Mouse (Mus musculus): ENCODE results near the gene Amz2.
"Not testable (repeated sequence)": the region's sequence is repeated elsewhere in the genome, so short reads cannot be mapped to it uniquely, and the experiment has no call there.

The Amz2 gene

GRCm38 (mm10) chr11:109472171-109472691, 46.5 kb downstream of the Amz2 start:
- DNase-seq: no peak

- peak; percentile 25 for DNase-seq
These were observed 47.0 kb downstream of the Amz2 start for GRCm38 (mm10) chr11:109472821-109473170.

- DNase-seq: peak; percentile 56
These were observed 47.7 kb downstream of the Amz2 start, which contains the start of the genes Arsg and Slc16a6 for GRCm38 (mm10) chr11:109473171-109474085. Gene Arsg, plus strand, starts transcription at chr11:109473374. Gene Slc16a6, minus strand, starts transcription at chr11:109473598.

- DNase-seq: no peak
These were observed 48.5 kb downstream of the Amz2 start for GRCm38 (mm10) chr11:109474086-109474742.

- DNase-seq: no peak
These were observed 49.1 kb downstream of the Amz2 start for GRCm38 (mm10) chr11:109474836-109475235.

- DNase-seq: no peak
These were observed 50.0 kb downstream of the Amz2 start for GRCm38 (mm10) chr11:109475717-109476116.

- no peak for DNase-seq
These were observed 50.5 kb downstream of the Amz2 start for GRCm38 (mm10) chr11:109476241-109476640.

GRCm38 (mm10) chr11:109476653-109477052, 50.9 kb downstream of the Amz2 start:
- DNase-seq: no peak

- no peak for DNase-seq
These were observed 52.0 kb downstream of the Amz2 start for GRCm38 (mm10) chr11:109477606-109478380.

GRCm38 (mm10) chr11:109479575-109480285, 54.0 kb downstream of the Amz2 start:
- DNase-seq: no peak

GRCm38 (mm10) chr11:109480440-109480839, 54.7 kb downstream of the Amz2 start:
- DNase-seq: no peak

- peak; percentile 89 for DNase-seq
These were observed 59.8 kb downstream of the Amz2 start for GRCm38 (mm10) chr11:109485398-109486045.

- no peak for DNase-seq
These were observed 61.4 kb downstream of the Amz2 start for GRCm38 (mm10) chr11:109487111-109487510.

GRCm38 (mm10) chr11:109487991-109488684, 62.4 kb downstream of the Amz2 start:
- no peak for DNase-seq

GRCm38 (mm10) chr11:109489763-109490162, 64.0 kb downstream of the Amz2 start:
- DNase-seq: no peak

GRCm38 (mm10) chr11:109491844-109492243, 66.1 kb downstream of the Amz2 start:
- DNase-seq: no peak

- not testable (repeated sequence) for DNase-seq
These were observed 67.2 kb downstream of the Amz2 start for GRCm38 (mm10) chr11:109492847-109493464.

- peak; percentile 89 for DNase-seq
These were observed 69.4 kb downstream of the Amz2 start for GRCm38 (mm10) chr11:109494890-109495770.

- peak; percentile 54 for DNase-seq
These were observed 70.2 kb downstream of the Amz2 start for GRCm38 (mm10) chr11:109495771-109496474.
